Mouse (Mus musculus) kidney, embryonic 16.5 days (tissue): ENCODE results near the gene Tns1. TPM values are rescaled to one million over a fixed set of nuclear protein-coding genes. Genes with fewer than 3 reads are reported as not detected.

Experiments used
- ATAC-seq: fragments of 200-750 bp; cut with Nextera tagmentation; 2 replicates; pipeline ENCODE4 v1.8.0; 2017; ENCODE audit warnings: moderate TSS enrichment; ENCODE audit not compliant: low FRiP score, low TSS enrichment
- H3K27ac ChIP-seq: fragments of 300-500 bp; sonication (generic); 2 replicates; pipeline ENCODE4 v1.5.1; 2014; ENCODE audit warnings: low read length
- H3K27me3 ChIP-seq: fragments of 300-500 bp; sonication (generic); 2 replicates; pipeline ENCODE4 v1.6.1; 2014; ENCODE audit warnings: low read length, control low read depth, mixed read lengths; ENCODE audit not compliant: insufficient read depth
- H3K36me3 ChIP-seq: fragments of 300-500 bp; sonication (generic); 2 replicates; pipeline ENCODE4 v1.6.1; 2014; ENCODE audit warnings: low read length, control low read depth, mixed read lengths; ENCODE audit not compliant: insufficient read depth
- H3K4me1 ChIP-seq: fragments of 300-500 bp; sonication (generic); 2 replicates; pipeline ENCODE4 v1.6.1; 2014; ENCODE audit warnings: low read length, control low read depth, mixed read lengths; ENCODE audit not compliant: insufficient read depth
- H3K4me2 ChIP-seq: fragments of 300-500 bp; sonication (generic); replicated peaks from 2 replicates; pipeline ENCODE4 v1.6.1; 2014; ENCODE audit warnings: low read depth, low read length
- H3K4me3 ChIP-seq: fragments of 300-500 bp; sonication (generic); 2 replicates; pipeline ENCODE4 v1.5.1; 2014; ENCODE audit warnings: mild to moderate bottlenecking, low read length
- H3K9ac ChIP-seq: fragments of 300-500 bp; sonication (generic); replicated peaks from 2 replicates; pipeline ENCODE4 v1.6.1; 2014; ENCODE audit warnings: low read length
- H3K9me3 ChIP-seq: fragments of 300-500 bp; sonication (generic); 2 replicates; pipeline ENCODE4 v1.6.1; 2016; ENCODE audit warnings: low read length, control low read depth
- WGBS: fragments of 180-500 bp; shearing (Covaris S2); extraction: QIAGEN DNeasy Blood & Tissue Kit; methylation state at CpG from one replicate; pipeline ENCODE4 v1.1.7; 2014; 5-methylcytosine and 5-hydroxymethylcytosine counted together
- polyA plus RNA-seq: library from polyadenylated mRNA; unstranded; fragments of >200 nt; fragmentation: Nextera tagmentation; extraction: Ambion mirVana; gene quantifications from 2 replicates; pipeline ENCODE4 v1.2.1, GENCODE M21; 2015

Tns1 gene
- polyA plus RNA-seq, 1 experiment from 2014 or later = 77.3 TPM

GRCm38 (mm10) chr1:73962668-73963371 lies 161.4 kb downstream of the Tns1 start:
- no peaks in the 10 kb centered on the region for H3K27me3 ChIP-seq
- peak; percentile 90 for ATAC-seq
- 3% methylated on average over 10 of the region's 12 CpGs for WGBS
- no peaks in the 10 kb centered on the region for H3K36me3 ChIP-seq
- H3K4me3 ChIP-seq = peak overlapping the region; percentile 32
- H3K27ac ChIP-seq = peak overlapping the region; percentile 93
- no peaks in the 10 kb centered on the region for H3K9me3 ChIP-seq
- H3K4me1 ChIP-seq = peaks cover 51% of the 10 kb centered on the region
- peak overlapping the region; percentile 64 for H3K9ac ChIP-seq
- peak overlapping the region; percentile 53 for H3K4me2 ChIP-seq

- peaks cover 46% of the 10 kb centered on the region for H3K4me1 ChIP-seq
- no peaks in the 10 kb centered on the region for H3K9me3 ChIP-seq
- peak overlapping the region; percentile 53 for H3K4me2 ChIP-seq
- peak overlapping the region; percentile 32 for H3K4me3 ChIP-seq
- peak overlapping the region; percentile 93 for H3K27ac ChIP-seq
- no peaks in the 10 kb centered on the region for H3K36me3 ChIP-seq
- peak overlapping the region; percentile 64; the same call in 1 of the 2 replicates for H3K9ac ChIP-seq
- WGBS = 85% methylated on average over 5 of the region's 5 CpGs
- ATAC-seq = no peak
- no peaks in the 10 kb centered on the region for H3K27me3 ChIP-seq
These were observed 162.2 kb downstream of the Tns1 start for GRCm38 (mm10) chr1:73962049-73962448.

DNA sequence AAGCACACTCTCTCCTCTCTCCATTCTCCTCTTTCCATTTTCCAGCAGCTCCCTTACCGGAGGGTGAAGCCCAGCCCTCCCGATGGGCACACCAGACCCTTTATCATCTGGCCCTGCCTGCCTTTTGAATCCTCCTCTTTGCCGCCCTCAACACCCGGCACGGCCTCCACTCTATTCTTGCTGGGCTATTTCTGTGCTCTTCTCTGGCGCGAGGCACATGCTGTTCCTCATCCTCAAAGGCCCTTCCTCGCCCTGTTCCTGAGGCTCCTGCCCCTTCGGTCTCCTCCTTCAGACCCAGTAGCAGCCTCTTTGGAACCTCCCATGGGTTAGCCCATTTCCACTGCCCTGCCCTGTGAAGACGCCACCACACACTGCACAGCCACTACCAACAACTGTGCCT lies 164.5 kb downstream of the Tns1 start:
- 90% methylated on average over 10 of the region's 10 CpGs for WGBS
- H3K9ac ChIP-seq = no peak overlapping the region
- no peaks in the 10 kb centered on the region for H3K9me3 ChIP-seq
- no peaks in the 10 kb centered on the region for H3K27me3 ChIP-seq
- H3K27ac ChIP-seq = no peak overlapping the region
- H3K4me1 ChIP-seq = peaks cover 52% of the 10 kb centered on the region
- H3K4me2 ChIP-seq = no peak overlapping the region
- no peak overlapping the region for H3K4me3 ChIP-seq
- no peaks in the 10 kb centered on the region for H3K36me3 ChIP-seq
- no peak for ATAC-seq

GRCm38 (mm10) chr1:73959344-73959743 lies 164.9 kb downstream of the Tns1 start:
- H3K4me3 ChIP-seq = no peak overlapping the region
- no peak for ATAC-seq
- H3K9me3 ChIP-seq = no peaks in the 10 kb centered on the region
- no peak overlapping the region for H3K4me2 ChIP-seq
- no peaks in the 10 kb centered on the region for H3K36me3 ChIP-seq
- WGBS = 86% methylated on average over 6 of the region's 6 CpGs
- no peak overlapping the region for H3K9ac ChIP-seq
- H3K27me3 ChIP-seq = no peaks in the 10 kb centered on the region
- no peak overlapping the region for H3K27ac ChIP-seq
- H3K4me1 ChIP-seq = peaks cover 51% of the 10 kb centered on the region

- no peak overlapping the region for H3K27ac ChIP-seq
- H3K36me3 ChIP-seq = peaks cover 6% of the 10 kb centered on the region
- no peaks in the 10 kb centered on the region for H3K27me3 ChIP-seq
- H3K4me2 ChIP-seq = no peak overlapping the region
- no peaks in the 10 kb centered on the region for H3K9me3 ChIP-seq
- WGBS = 49% methylated on average over 9 of the region's 9 CpGs
- no peak overlapping the region for H3K4me3 ChIP-seq
- H3K4me1 ChIP-seq = peaks cover 41% of the 10 kb centered on the region
- no peak for ATAC-seq
- H3K9ac ChIP-seq = no peak overlapping the region
These were observed 165.9 kb downstream of the Tns1 start for GRCm38 (mm10) chr1:73958210-73958983.

DNA sequence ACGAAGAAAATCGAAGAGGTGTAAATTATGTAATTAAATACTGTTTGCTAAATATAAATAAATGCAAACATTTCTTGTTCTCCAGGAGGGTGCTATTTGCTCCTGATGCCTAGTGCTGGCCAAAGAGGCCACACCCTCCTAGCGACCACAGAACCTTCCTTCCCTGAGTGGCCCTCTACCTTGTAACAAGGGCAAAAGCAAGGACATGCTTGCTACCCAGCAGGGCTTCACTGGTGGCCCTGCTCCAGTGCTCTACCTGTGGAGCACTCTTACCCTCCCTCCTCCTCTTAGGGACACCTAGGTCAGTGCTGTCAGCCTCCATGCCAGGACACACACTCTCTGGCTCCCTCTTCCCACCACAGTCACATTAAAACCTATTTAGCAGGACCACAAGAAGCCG lies 166.8 kb downstream of the Tns1 start:
- peaks cover 16% of the 10 kb centered on the region for H3K36me3 ChIP-seq
- no peak overlapping the region for H3K27ac ChIP-seq
- no peak for ATAC-seq
- peaks cover 33% of the 10 kb centered on the region for H3K4me1 ChIP-seq
- H3K4me3 ChIP-seq = no peak overlapping the region
- H3K9me3 ChIP-seq = no peaks in the 10 kb centered on the region
- H3K4me2 ChIP-seq = no peak overlapping the region
- H3K9ac ChIP-seq = no peak overlapping the region
- no peaks in the 10 kb centered on the region for H3K27me3 ChIP-seq
- WGBS = 80% methylated on average over 4 of the region's 4 CpGs

DNA sequence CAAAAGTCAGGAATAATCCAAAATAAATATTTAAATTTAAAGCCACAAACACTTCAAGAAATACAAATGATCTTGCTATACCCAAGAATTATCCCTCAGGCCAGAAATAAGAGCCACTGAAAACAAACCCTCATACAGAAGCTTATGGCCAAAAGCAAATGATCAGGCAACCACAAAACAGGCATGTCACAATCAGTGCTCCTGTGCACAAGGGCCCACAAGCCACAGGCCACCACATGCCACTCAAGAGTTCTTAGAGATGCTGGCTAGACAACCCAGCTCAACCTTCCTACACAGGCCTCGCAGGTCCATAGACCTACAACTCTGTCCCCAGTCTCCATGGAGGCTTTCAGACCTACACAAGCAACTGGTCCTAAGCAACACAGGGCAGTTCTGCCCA lies 167.9 kb downstream of the Tns1 start:
- ATAC-seq = no peak
- H3K36me3 ChIP-seq = peaks cover 27% of the 10 kb centered on the region
- H3K4me2 ChIP-seq = no peak overlapping the region
- no peak overlapping the region for H3K9ac ChIP-seq
- no peak overlapping the region for H3K4me3 ChIP-seq
- H3K9me3 ChIP-seq = no peaks in the 10 kb centered on the region
- H3K27me3 ChIP-seq = no peaks in the 10 kb centered on the region
- peak overlapping the region; percentile 30; the same call in 1 of the 2 replicates for H3K27ac ChIP-seq
- 88% methylated on average over 1 of the region's 1 CpGs for WGBS
- H3K4me1 ChIP-seq = peaks cover 26% of the 10 kb centered on the region

- WGBS = 16% methylated on average over 4 of the region's 4 CpGs
- Histone ChIP-seq H3K36me3 (peaks cover 33% of the 10 kb centered on the region), H3K9me3 (no peaks in the 10 kb centered on the region), H3K27ac (peak overlapping the region; percentile 63), H3K27me3 (no peaks in the 10 kb centered on the region), H3K9ac (0 out of 2 replicates have a peak overlapping the region, but pooled peaks have one; percentile 6), H3K4me2 (no peak overlapping the region), H3K4me1 (peaks cover 26% of the 10 kb centered on the region), H3K4me3 (no peak overlapping the region)
- ATAC-seq = peak; percentile 49
These were observed 168.9 kb downstream of the Tns1 start for GRCm38 (mm10) chr1:73955259-73955842.

- H3K4me3 ChIP-seq = no peak overlapping the region
- 28% methylated on average over 4 of the region's 4 CpGs for WGBS
- no peak overlapping the region for H3K4me2 ChIP-seq
- H3K9me3 ChIP-seq = no peaks in the 10 kb centered on the region
- ATAC-seq = peak; percentile 58
- no peaks in the 10 kb centered on the region for H3K27me3 ChIP-seq
- H3K36me3 ChIP-seq = peaks cover 34% of the 10 kb centered on the region
- H3K27ac ChIP-seq = peak overlapping the region; percentile 63
- peaks cover 26% of the 10 kb centered on the region for H3K4me1 ChIP-seq
- H3K9ac ChIP-seq = no peak overlapping the region
These were observed 169.6 kb downstream of the Tns1 start for GRCm38 (mm10) chr1:73954614-73955013.
